Mouse (Mus musculus) kidney, adult 2 months (tissue): Measurements from ENCODE around the gene Musk. TPM values are rescaled to one million over a fixed set of nuclear protein-coding genes. Genes with fewer than 3 reads are reported as not detected.

ENCODE experiments used
- DNase-seq: peaks from one replicate; pipeline ENCODE4 v3.0.0; 2021
- H3K27ac ChIP-seq: fragments of 200-500 bp; 2 replicates; pipeline ENCODE4 v1.5.1; 2012; ENCODE audit warnings: low read depth, low read length, control low read depth, inconsistent platforms; ENCODE audit not compliant: insufficient read depth
- H3K27me3 ChIP-seq: fragments of 200-500 bp; replicated peaks from 2 replicates; pipeline ENCODE4 v1.6.1; 2012; ENCODE audit warnings: mild to moderate bottlenecking, moderate library complexity, low read length, inconsistent platforms; ENCODE audit not compliant: control insufficient read depth, insufficient read depth
- H3K36me3 ChIP-seq: fragments of 200-500 bp; 2 replicates; pipeline ENCODE4 v1.6.1; 2012; ENCODE audit warnings: mild to moderate bottlenecking, moderate library complexity, low read length, inconsistent platforms; ENCODE audit not compliant: control insufficient read depth, insufficient read depth
- H3K4me1 ChIP-seq: fragments of 200-500 bp; 2 replicates; pipeline ENCODE4 v1.6.1; 2011; ENCODE audit warnings: low read length; ENCODE audit not compliant: control insufficient read depth, insufficient read depth
- H3K4me3 ChIP-seq: fragments of 200-500 bp; 2 replicates; pipeline ENCODE4 v1.5.1; 2011; ENCODE audit warnings: mild to moderate bottlenecking, low read depth, low read length, control low read depth; ENCODE audit not compliant: insufficient read depth
- CTCF ChIP-seq: fragments of 200-500 bp; conservative IDR thresholded peaks from 2 replicates; pipeline ENCODE4 v1.5.1; 2011; ENCODE audit warnings: low read depth, mild to moderate bottlenecking, control low read depth, low read length, moderate library complexity, mixed read lengths; ENCODE audit not compliant: insufficient read depth, insufficient read length
- POLR2A ChIP-seq: fragments of 200-500 bp; IDR thresholded peaks from one replicate; pipeline ENCODE4 v1.6.1; 2011; ENCODE audit warnings: low read depth, low read length, control low read depth
- WGBS: fragments of 180-500 bp; shearing (Covaris S2); methylation state at CpG from one replicate; pipeline ENCODE4 v1.1.7; 2018; 5-methylcytosine and 5-hydroxymethylcytosine counted together
- polyA plus RNA-seq: library from polyadenylated mRNA; depleted of rRNA; stranded (reverse); fragments of >200 nt; gene quantifications from 2 replicates; pipeline ENCODE4 v1.2.3, GENCODE M21; 2012

Musk gene
- polyA plus RNA-seq, 1 experiment: 0.38 TPM

GRCm38 (mm10) chr4:58330864-58331638 is 45.3 kb downstream of the Musk start:
- peak; percentile 9 for DNase-seq
- no peak overlapping the region for H3K4me3 ChIP-seq
- WGBS: 86% methylated on average over 10 of the region's 10 CpGs

DNA sequence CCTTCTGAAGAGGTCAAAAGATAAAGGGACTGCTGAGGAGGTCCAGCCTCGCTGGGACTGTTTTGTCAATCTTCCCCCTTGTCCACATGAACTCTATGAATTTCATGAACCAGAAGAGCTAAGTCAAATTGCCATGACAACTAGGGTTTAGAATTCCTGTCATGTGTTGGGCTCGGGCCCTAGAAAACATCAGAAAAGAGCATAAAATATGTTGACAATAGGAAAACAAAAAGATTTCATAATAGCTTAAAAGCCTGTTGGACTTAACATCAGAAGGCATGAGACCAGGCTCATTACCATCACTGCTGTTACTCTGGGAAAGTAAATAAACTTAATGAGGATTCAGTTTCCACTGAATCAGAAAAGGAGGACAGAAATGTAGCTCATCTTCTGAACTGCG is 46.6 kb downstream of the Musk start:
- 51% methylated on average over 3 of the region's 3 CpGs for WGBS
- H3K4me3 ChIP-seq: no peak overlapping the region
- no peaks in the 10 kb centered on the region for H3K36me3 ChIP-seq
- 0 out of 2 replicates have a peak, but pooled peaks cover 2% of the 10 kb centered on the region for H3K4me1 ChIP-seq
- TF ChIP-seq CTCF (no peak), POLR2A (no peak)
- H3K27me3 ChIP-seq: no peaks in the 10 kb centered on the region
- peak; percentile 25 for DNase-seq
- H3K27ac ChIP-seq: peak overlapping the region; percentile 22; the same call in 1 of the 2 replicates

More at GRCm38 (mm10) chr4:58330864-58331638, 45.3 kb downstream of the Musk start:
- TF ChIP-seq POLR2A (no peak), CTCF (no peak)
- 0 out of 2 replicates have a peak, but pooled peaks cover 2% of the 10 kb centered on the region for H3K4me1 ChIP-seq
- H3K36me3 ChIP-seq: no peaks in the 10 kb centered on the region
- no peak overlapping the region for H3K27ac ChIP-seq
- H3K27me3 ChIP-seq: no peaks in the 10 kb centered on the region

- TF ChIP-seq CTCF: no peak
- TF ChIP-seq POLR2A: no peak
- Histone ChIP-seq H3K27me3 (no peaks in the 10 kb centered on the region), H3K4me3 (no peak overlapping the region), H3K27ac (no peak overlapping the region), H3K36me3 (no peaks in the 10 kb centered on the region), H3K4me1 (0 out of 2 replicates have a peak, but pooled peaks cover 2% of the 10 kb centered on the region)
- DNase-seq: no peak
- 85% methylated on average over 2 of the region's 2 CpGs for WGBS
Measured at GRCm38 (mm10) chr4:58336227-58336626, 50.5 kb downstream of the Musk start.

DNA sequence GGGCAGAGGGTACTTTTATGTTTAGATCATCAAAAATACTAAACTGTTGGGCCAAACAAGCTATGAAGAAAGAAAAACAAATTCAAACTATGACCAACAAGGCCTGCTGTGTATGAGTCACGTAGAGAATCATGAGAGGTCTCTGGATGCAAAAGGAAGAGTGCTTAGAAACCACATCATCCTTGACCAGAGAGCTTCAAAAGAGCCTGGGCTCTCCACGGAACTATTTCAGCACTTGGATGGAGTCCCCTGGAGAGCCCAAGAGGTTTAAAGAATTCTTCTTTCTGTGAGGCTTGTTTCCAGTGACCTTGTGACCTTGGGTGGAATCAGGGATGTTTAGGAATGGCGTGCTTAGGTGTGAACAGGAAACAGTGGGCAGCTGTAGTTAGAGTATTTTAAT is 53.5 kb downstream of the Musk start:
- H3K27ac ChIP-seq: no peak overlapping the region
- no peaks in the 10 kb centered on the region for H3K36me3 ChIP-seq
- H3K4me1 ChIP-seq: no peaks in the 10 kb centered on the region
- H3K27me3 ChIP-seq: no peaks in the 10 kb centered on the region
- TF ChIP-seq POLR2A: no peak
- TF ChIP-seq CTCF: no peak
- WGBS: 63% methylated on average over 3 of the region's 3 CpGs
- H3K4me3 ChIP-seq: no peak overlapping the region
- no peak for DNase-seq

DNA sequence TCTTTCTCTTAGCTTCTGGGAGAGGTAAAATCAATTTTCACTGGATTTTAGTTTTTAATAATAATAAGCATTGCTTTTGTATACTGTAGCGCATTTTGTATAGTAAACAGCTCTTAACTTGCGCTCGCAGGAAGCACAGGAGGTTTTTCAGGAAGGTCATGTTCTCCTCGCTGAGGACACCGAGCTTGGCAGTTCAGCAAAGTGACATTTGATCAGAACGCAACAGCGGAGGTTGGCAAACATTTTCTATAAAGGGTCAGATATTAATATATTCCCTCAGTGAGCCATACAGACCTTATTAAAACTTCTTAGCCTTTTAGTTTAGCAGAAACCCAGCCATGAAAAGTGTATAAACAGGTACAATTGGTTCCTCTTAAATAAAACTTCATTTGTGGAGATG is 64.4 kb downstream of the Musk start:
- no peak for DNase-seq
- H3K36me3 ChIP-seq: no peaks in the 10 kb centered on the region
- 74% methylated on average over 7 of the region's 7 CpGs for WGBS

GRCm38 (mm10) chr4:58351165-58351564 is 65.4 kb downstream of the Musk start:
- Histone ChIP-seq H3K36me3 (no peaks in the 10 kb centered on the region), H3K27me3 (no peaks in the 10 kb centered on the region), H3K27ac (no peak overlapping the region), H3K4me1 (peaks cover 3% of the 10 kb centered on the region; the same call in 1 of the 2 replicates), H3K4me3 (no peak overlapping the region)
- 22% methylated on average over 10 of the region's 10 CpGs for WGBS
- TF ChIP-seq POLR2A: no peak
- no peak for TF ChIP-seq CTCF
- DNase-seq: peak; percentile 4

More for the DNA sequence above, 64.4 kb downstream of the Musk start:
- H3K27me3 ChIP-seq: no peaks in the 10 kb centered on the region
- TF ChIP-seq CTCF (no peak), POLR2A (no peak)
- H3K27ac ChIP-seq: no peak overlapping the region
- no peak overlapping the region for H3K4me3 ChIP-seq
- peaks cover 3% of the 10 kb centered on the region; the same call in 1 of the 2 replicates for H3K4me1 ChIP-seq

DNA sequence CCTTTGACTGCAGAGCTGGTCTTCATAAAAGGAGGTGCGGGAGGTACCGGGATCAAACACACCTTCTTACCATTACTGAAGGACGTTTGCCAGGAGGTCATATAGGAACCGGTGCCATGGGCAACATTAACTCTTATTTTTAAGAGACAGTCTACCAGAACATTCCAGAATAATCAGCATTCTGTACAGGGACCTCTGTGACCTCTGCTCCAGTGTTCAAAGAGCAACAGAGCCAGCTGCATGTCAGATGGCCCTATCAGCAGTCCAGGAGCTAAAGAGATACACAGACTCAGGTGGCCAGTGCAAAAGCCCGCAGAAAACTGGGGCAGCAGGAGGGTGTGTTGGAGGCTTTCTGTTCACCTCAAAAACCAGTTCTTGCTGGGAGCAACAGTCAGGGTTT is 65.8 kb downstream of the Musk start:
- H3K4me1 ChIP-seq: peaks cover 3% of the 10 kb centered on the region; the same call in 1 of the 2 replicates
- peak; percentile 18 for DNase-seq
- no peak overlapping the region for H3K4me3 ChIP-seq
- H3K27ac ChIP-seq: no peak overlapping the region
- 45% methylated on average over 5 of the region's 5 CpGs for WGBS
- no peaks in the 10 kb centered on the region for H3K27me3 ChIP-seq
- TF ChIP-seq POLR2A: no peak
- no peak for TF ChIP-seq CTCF
- H3K36me3 ChIP-seq: no peaks in the 10 kb centered on the region
